Mouse (Mus musculus) liver, adult 2 months (tissue): ENCODE data around the gene Dera. TPM values are rescaled to one million over a fixed set of nuclear protein-coding genes. Genes with fewer than 3 reads are reported as not detected.
A peak's percentile ranks its signal among the peaks of the same experiment; 100 is the strongest.

Source experiments
- DNase-seq: peaks from one replicate; pipeline ENCODE4 v3.0.0-alpha.2; 2011; ENCODE audit warnings: low read depth, low spot score; ENCODE audit errors: extremely low read depth
- H3K27ac ChIP-seq: fragments of 200-500 bp; replicated peaks from 2 replicates; pipeline ENCODE4 v1.5.1; 2012; ENCODE audit warnings: low read depth, mild to moderate bottlenecking, control low read depth, inconsistent platforms, low read length; ENCODE audit not compliant: insufficient read depth
- H3K27me3 ChIP-seq: fragments of 200-500 bp; 2 replicates; pipeline ENCODE4 v1.6.1; 2012; ENCODE audit warnings: mild to moderate bottlenecking, moderate library complexity, low read length, inconsistent platforms; ENCODE audit not compliant: control insufficient read depth, insufficient read depth
- H3K36me3 ChIP-seq: fragments of 200-500 bp; 2 replicates; pipeline ENCODE4 v1.6.1; 2012; ENCODE audit warnings: low read length, inconsistent platforms; ENCODE audit not compliant: control insufficient read depth, insufficient read depth
- H3K4me1 ChIP-seq: fragments of 200-500 bp; 2 replicates; pipeline ENCODE4 v1.6.1; 2011; ENCODE audit warnings: low read length; ENCODE audit not compliant: control insufficient read depth, insufficient read depth
- H3K4me3 ChIP-seq: fragments of 200-500 bp; 2 replicates; pipeline ENCODE4 v1.5.1; 2011; ENCODE audit warnings: low read depth, mild to moderate bottlenecking, control low read depth, low read length, moderate library complexity; ENCODE audit not compliant: insufficient read depth
- H3K79me2 ChIP-seq: fragments of 200-500 bp; 2 replicates; pipeline ENCODE4 v1.6.1; 2012; ENCODE audit warnings: inconsistent platforms, mild to moderate bottlenecking, low read length, moderate library complexity; ENCODE audit not compliant: control insufficient read depth, insufficient read depth
- H3K9ac ChIP-seq: fragments of 200-500 bp; 2 replicates; pipeline ENCODE4 v1.6.1; 2012; ENCODE audit warnings: low read depth, mild to moderate bottlenecking, control low read depth, inconsistent platforms, low read length
- CTCF ChIP-seq: fragments of 200-500 bp; IDR thresholded peaks from 2 replicates; pipeline ENCODE4 v1.5.1; 2011; ENCODE audit warnings: low read depth, low read length, control low read depth
- POLR2A ChIP-seq: fragments of 200-500 bp; IDR thresholded peaks from 2 replicates; pipeline ENCODE4 v1.6.1; 2011; ENCODE audit warnings: low read length, control low read depth; ENCODE audit not compliant: insufficient read depth; ENCODE audit errors: extremely low read depth
- WGBS: fragments of 180-500 bp; shearing (Covaris S2); methylation state at CpG from one replicate; pipeline ENCODE4 v1.1.7; 2018; 5-methylcytosine and 5-hydroxymethylcytosine counted together
- polyA plus RNA-seq: library from polyadenylated mRNA; depleted of rRNA; stranded (reverse); fragments of >200 nt; gene quantifications from 2 replicates; pipeline ENCODE4 v1.2.3, GENCODE M21; 2012
- total RNA-seq: library from RNA; depleted of rRNA; stranded (reverse); fragments of >200 nt; gene quantifications from 2 replicates; pipeline ENCODE4 v1.2.3, GENCODE M21; 2014

Gene Dera
- total and polyA plus RNA-seq, 2 experiments, result 42.8 to 103 TPM

DNA sequence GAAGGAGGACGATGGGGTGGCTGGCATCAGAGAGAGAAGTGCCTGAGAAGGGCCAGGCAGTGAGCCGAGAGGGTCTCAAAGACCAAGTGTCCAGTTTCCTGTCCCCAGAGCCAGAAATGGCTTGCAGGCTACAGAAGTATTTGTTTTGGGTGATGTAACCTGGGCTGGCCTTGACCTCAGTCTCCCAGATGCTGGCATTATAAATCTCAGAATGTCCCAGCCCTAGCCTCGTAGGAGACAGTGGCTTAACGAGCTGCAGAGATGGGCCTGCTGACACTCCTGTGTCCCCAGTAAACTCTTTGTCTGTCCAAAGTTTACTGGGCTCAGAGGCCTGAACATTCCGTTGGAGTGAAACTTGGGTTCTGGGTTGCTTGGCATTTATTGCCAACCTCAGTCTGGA lies 55.8 kb downstream of the Dera start:
- DNase-seq, result peak; percentile 80
- WGBS, result 18% methylated on average over 5 of the region's 5 CpGs

DNA sequence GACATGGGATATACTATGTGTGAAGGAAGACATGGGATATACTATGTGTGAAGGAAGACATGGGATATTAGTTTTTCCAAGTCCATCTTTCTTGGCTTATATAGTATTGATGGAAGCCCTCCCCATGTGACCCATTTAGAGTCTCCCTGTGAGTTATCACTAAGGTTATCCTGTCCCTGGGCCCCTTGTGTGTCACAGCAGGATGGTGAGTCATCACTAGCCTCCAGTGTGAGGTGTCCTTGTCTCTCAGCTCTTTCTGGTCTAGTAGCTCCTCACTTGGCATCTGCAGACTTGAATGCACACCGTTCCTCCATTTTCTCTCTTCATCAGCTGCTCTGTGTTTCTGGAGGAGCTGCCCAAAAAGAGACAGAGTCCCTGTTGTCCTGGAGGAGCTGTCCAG lies 59.7 kb downstream of the Dera start:
- TF ChIP-seq CTCF, result no peak
- TF ChIP-seq POLR2A, result no peak
- no peaks in the 10 kb centered on the region for H3K36me3 ChIP-seq
- H3K4me1 ChIP-seq, result peaks cover 6% of the 10 kb centered on the region
- H3K27ac ChIP-seq, result no peak overlapping the region
- 84% methylated on average over 1 of the region's 1 CpGs for WGBS
- no peak overlapping the region for H3K4me3 ChIP-seq
- H3K9ac ChIP-seq, result no peak overlapping the region
- no peak for DNase-seq
- H3K27me3 ChIP-seq, result no peaks in the 10 kb centered on the region
- no peaks in the 10 kb centered on the region for H3K79me2 ChIP-seq

More for the DNA sequence above, 55.8 kb downstream of the Dera start:
- 0 out of 2 replicates have a peak overlapping the region, but pooled peaks have one; percentile 21 for H3K27ac ChIP-seq
- no peaks in the 10 kb centered on the region for H3K79me2 ChIP-seq
- peaks cover 6% of the 10 kb centered on the region for H3K4me1 ChIP-seq
- TF ChIP-seq POLR2A (no peak), CTCF (no peak)
- no peaks in the 10 kb centered on the region for H3K36me3 ChIP-seq
- H3K27me3 ChIP-seq, result no peaks in the 10 kb centered on the region
- H3K4me3 ChIP-seq, result no peak overlapping the region
- peak overlapping the region; percentile 45 for H3K9ac ChIP-seq

DNA sequence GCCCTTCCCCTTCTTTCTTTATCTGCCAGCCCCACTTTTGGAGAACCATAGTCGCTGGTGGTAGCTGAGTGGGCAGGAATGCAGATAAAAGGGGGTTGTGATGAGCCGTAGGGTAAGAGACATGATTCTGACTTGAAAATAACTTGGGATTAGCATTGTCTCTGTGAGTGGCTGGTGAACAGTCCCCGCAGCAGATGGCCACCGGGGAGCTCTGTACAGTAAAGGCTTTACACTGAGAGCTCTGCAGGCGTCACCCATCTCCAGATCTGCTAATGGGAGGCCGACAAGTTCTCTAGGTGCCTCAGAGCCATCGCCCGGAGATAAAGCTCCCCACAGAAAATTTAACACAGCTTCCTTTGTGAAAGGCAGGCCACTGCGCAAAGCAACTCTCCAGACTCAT lies 62.2 kb downstream of the Dera start:
- Histone ChIP-seq H3K4me3 (no peak overlapping the region), H3K9ac (no peak overlapping the region), H3K27me3 (no peaks in the 10 kb centered on the region), H3K27ac (no peak overlapping the region), H3K79me2 (0 out of 2 replicates have a peak, but pooled peaks cover under 1% of the 10 kb centered on the region), H3K4me1 (no peaks in the 10 kb centered on the region), H3K36me3 (no peaks in the 10 kb centered on the region)
- TF ChIP-seq POLR2A (no peak), CTCF (no peak)
- WGBS, result 91% methylated on average over 9 of the region's 9 CpGs
- no peak for DNase-seq

DNA sequence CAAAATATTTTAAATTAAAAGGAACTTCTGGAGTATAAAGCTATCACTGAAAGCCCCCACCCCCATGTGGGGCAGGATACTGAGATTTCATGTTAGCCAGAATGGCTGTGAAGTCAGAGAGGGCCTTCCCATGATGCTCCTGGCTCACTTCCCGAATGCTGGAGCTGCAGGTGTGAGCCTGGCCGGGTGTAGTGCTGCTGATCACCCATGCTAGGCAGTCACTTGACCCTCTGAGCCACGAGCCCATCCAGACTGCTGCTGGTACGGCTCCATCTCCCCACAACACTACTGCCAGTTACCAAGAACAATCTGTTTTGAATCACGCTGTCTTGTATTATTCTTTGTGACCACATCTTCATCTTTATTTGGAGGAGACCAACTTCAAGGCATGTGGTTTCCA lies 68.2 kb downstream of the Dera start:
- peaks cover 3% of the 10 kb centered on the region; the same call in 1 of the 2 replicates for H3K79me2 ChIP-seq
- no peak for DNase-seq
- H3K4me3 ChIP-seq, result no peak overlapping the region
- H3K4me1 ChIP-seq, result no peaks in the 10 kb centered on the region
- H3K9ac ChIP-seq, result no peak overlapping the region
- no peaks in the 10 kb centered on the region for H3K27me3 ChIP-seq
- TF ChIP-seq POLR2A (no peak), CTCF (no peak)
- H3K36me3 ChIP-seq, result no peaks in the 10 kb centered on the region
- H3K27ac ChIP-seq, result no peak overlapping the region
- WGBS, result 86% methylated on average over 5 of the region's 5 CpGs

DNA sequence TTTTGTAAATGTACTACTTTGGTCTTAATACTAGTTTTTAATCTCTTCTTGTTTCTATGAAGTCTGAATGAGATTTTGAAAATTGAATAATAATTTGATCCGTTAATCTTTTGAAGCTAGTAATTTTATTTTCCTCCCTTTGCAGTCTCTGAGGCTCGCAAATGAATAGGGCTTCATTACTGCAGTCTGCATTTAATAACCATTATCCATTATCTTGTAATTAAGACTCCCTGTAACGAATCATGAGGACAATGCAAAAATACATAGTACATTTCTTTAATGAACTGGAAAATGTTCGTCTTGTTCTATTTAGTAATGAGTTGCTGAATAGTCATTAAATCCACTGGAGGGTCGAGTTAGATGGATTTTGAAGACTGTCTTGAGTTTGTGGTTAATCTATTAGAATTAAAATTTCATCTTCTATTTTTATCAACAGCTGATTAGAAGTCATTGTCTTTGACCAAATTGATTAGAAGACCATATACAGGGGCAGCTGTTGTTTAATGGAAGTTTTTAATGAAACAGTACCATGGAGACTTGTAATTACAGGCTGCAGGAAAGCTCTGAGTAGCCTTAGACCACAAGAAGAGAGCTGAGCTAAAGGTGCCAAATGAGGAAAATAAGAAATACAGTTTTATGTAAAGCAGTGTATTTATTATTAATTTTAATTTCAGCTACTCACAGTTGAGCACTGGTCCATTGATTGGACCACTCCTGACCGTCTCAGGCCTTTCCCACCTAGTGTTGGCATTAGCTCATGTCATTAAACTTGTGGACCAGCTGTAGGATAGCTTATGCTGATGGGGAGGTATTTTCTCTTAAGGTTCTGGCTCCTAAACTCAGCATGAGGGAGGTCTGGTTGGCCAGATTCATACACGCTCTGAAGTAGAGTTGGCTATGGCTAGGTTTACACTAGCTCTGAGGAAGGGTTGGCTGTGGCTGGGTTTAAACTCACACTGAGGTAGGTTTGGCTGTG lies 70.0 kb downstream of the Dera start:
- no peaks in the 10 kb centered on the region for H3K4me1 ChIP-seq
- H3K4me3 ChIP-seq, result no peak overlapping the region
- no peak overlapping the region for H3K27ac ChIP-seq
- no peak for DNase-seq
- TF ChIP-seq POLR2A (no peak), CTCF (no peak)
- H3K36me3 ChIP-seq, result no peaks in the 10 kb centered on the region
- 97% methylated on average over 7 of the region's 7 CpGs for WGBS
- H3K79me2 ChIP-seq, result peaks cover 3% of the 10 kb centered on the region; the same call in 1 of the 2 replicates
- no peaks in the 10 kb centered on the region for H3K27me3 ChIP-seq
- H3K9ac ChIP-seq, result no peak overlapping the region
